Mouse (Mus musculus) megakaryocyte, embryonic 14.5 days (primary cell): ENCODE measurements at regions not wholly inside any gene's neighbourhood (a gene's known extent, or its start where the extent isn't known, plus 50 kb on each side); places are given as distances from the start of the nearest gene placed in this dataset.

ENCODE experiments used
- FLI1 ChIP-seq: IDR thresholded peaks from 2 replicates; pipeline ENCODE4 v1.6.1; 2012; ENCODE audit warnings: low read length, inconsistent platforms, mixed read lengths
- GATA1 ChIP-seq: IDR thresholded peaks from 3 replicates; pipeline ENCODE4 v1.6.1; 2012; ENCODE audit warnings: mixed read lengths, low read length, inconsistent platforms, borderline replicate concordance

DNA sequence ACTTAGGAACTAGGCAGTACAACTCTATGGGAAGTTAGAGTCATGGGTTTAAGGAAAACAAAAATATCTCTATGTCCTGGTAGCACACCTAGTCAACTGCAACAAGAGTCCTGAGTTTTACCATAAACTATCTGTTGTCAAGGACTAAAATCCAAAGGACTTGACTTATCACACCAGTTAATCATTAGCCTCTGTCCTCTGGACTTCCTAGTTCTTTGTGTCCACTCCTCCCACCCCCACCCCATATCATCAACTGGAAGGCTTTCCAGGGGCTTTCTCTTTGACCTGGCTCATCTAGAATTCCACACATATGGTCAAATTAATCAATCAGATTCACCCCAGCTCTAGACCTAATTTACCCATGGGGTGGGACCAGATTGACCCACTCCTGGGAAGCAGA is 78.6 kb upstream of the Fn1 start:
- no peak for TF ChIP-seq GATA1
- TF ChIP-seq FLI1 = no peak
